Comparison of ENCODE assay signal across 8 mouse cellular contexts in genomic region chr16:38522129-38523084, GRCm38 (mm10). TPM values are rescaled to one million over a fixed set of nuclear protein-coding genes. Genes with fewer than 3 reads are reported as not detected.
DNase-seq lines count a peak whose midpoint lies in the region; ATAC-seq lines count a peak whose summit lies in the region.

TSS of gene Timmdc1 (minus strand) at chr16:38522663.

- ATAC-seq in CD4-positive, CD25-positive, alpha-beta regulatory T cell, adult 4 months = peak; percentile 97
- peak; percentile 95 for ATAC-seq in heart, embryonic 14.5 days (ENCODE audit: insufficient number of reproducible peaks, insufficient read depth, low FRiP score, low read depth)
- ATAC-seq in liver, embryonic 13.5 days (ENCODE audit: low read depth) = peak; percentile 98
- ATAC-seq in stomach, embryonic 16.5 days (ENCODE audit: insufficient read depth, low FRiP score) = peak; percentile 96

- no peaks in the 10 kb centered on the region for H3K9me3 ChIP-seq in heart, embryonic 14.5 days (ENCODE audit: control insufficient read depth, low read length)
- H3K9me3 ChIP-seq in liver, embryonic 13.5 days (replicated peaks) = no peaks in the 10 kb centered on the region
- no peaks in the 10 kb centered on the region for H3K9me3 ChIP-seq in stomach, embryonic 16.5 days (replicated peaks; ENCODE audit: control insufficient read depth, low read length)

- H3K4me2 ChIP-seq in heart, embryonic 14.5 days (ENCODE audit: low read length) = peak within 1 kb of the TSS; percentile 68
- peak within 1 kb of the TSS; percentile 88 for H3K4me2 ChIP-seq in liver, embryonic 13.5 days
- H3K4me2 ChIP-seq in stomach, embryonic 16.5 days (ENCODE audit: low read depth, low read length) = peak within 1 kb of the TSS; percentile 63

- WGBS in heart, embryonic 14.5 days = under 1% methylated on average over 63 of the region's 73 CpGs
- under 1% methylated on average over 73 of the region's 73 CpGs for WGBS in liver, embryonic 13.5 days (ENCODE audit: insufficient replicate concordance)
- WGBS in stomach, embryonic 16.5 days = under 1% methylated on average over 73 of the region's 73 CpGs

- H3K27ac ChIP-seq in heart, embryonic 14.5 days (replicated peaks in 1 of 2; ENCODE audit: control insufficient read depth in 1 of 2, insufficient read depth in 1 of 2, low read depth in 2 of 2, low read length in 2 of 2) = peak within 1 kb of the TSS; percentile 92 to 96
- H3K27ac ChIP-seq in liver, embryonic 13.5 days = peak within 1 kb of the TSS; percentile 96
- H3K27ac ChIP-seq in stomach, embryonic 16.5 days (ENCODE audit: low read length) = peak within 1 kb of the TSS; percentile 99

- H3K4me3 ChIP-seq in heart, embryonic 14.5 days (ENCODE audit: control insufficient read depth in 1 of 2, insufficient read depth in 1 of 2, low read depth in 1 of 2, low read length in 2 of 2) = peak within 1 kb of the TSS; percentile 66 to 86
- peak within 1 kb of the TSS; percentile 89 for H3K4me3 ChIP-seq in liver, embryonic 13.5 days (replicated peaks)
- H3K4me3 ChIP-seq in stomach, embryonic 16.5 days (replicated peaks; ENCODE audit: low read length) = peak within 1 kb of the TSS; percentile 100

- peak within 1 kb of the TSS; percentile 85 for H3K9ac ChIP-seq in heart, embryonic 14.5 days (ENCODE audit: low read length)
- peak within 1 kb of the TSS; percentile 93 for H3K9ac ChIP-seq in liver, embryonic 13.5 days
- peak within 1 kb of the TSS; percentile 98 for H3K9ac ChIP-seq in stomach, embryonic 16.5 days (ENCODE audit: low read length)

- DNase-seq in c-Kit-negative CD71-positive TER-119-positive erythroid progenitor cells, embryonic 14.5 days (ENCODE audit: low read depth, low spot score) = peak; percentile 94
- DNase-seq in fibroblast of lung, adult 2 months (ENCODE audit: low read depth) = peak; percentile 80
- DNase-seq in kidney, postnatal 14 days = peak; percentile 97
- DNase-seq in liver, embryonic 13.5 days = peak; percentile 78
- DNase-seq in neural tube, embryonic 10.5 days (ENCODE audit: extremely low spot score, low spot score) = peak; percentile 98

- peaks cover 46% of the 10 kb centered on the region for H3K36me3 ChIP-seq in heart, embryonic 14.5 days (ENCODE audit: control insufficient read depth, insufficient read depth, low read length)
- H3K36me3 ChIP-seq in liver, embryonic 13.5 days = peaks cover 29% of the 10 kb centered on the region
- H3K36me3 ChIP-seq in stomach, embryonic 16.5 days (ENCODE audit: control insufficient read depth, insufficient read depth, low read length) = 0 out of 2 replicates have a peak, but pooled peaks cover 7% of the 10 kb centered on the region

- H3K27me3 ChIP-seq in heart, embryonic 14.5 days (ENCODE audit: control insufficient read depth, insufficient read depth, low read length) = no peaks in the 10 kb centered on the region
- no peaks in the 10 kb centered on the region for H3K27me3 ChIP-seq in liver, embryonic 13.5 days
- H3K27me3 ChIP-seq in stomach, embryonic 16.5 days (ENCODE audit: control insufficient read depth, insufficient read depth, low read length) = no peaks in the 10 kb centered on the region

- peaks cover 4 to 9% of the 10 kb centered on the region in 2 experiments; a peak in 3 of 4 replicates for H3K4me1 ChIP-seq in heart, embryonic 14.5 days (ENCODE audit: control insufficient read depth in 2 of 2, insufficient read depth in 2 of 2, low read length in 2 of 2)
- peaks cover 24% of the 10 kb centered on the region for H3K4me1 ChIP-seq in liver, embryonic 13.5 days (replicated peaks)
- peaks cover 10% of the 10 kb centered on the region; the same call in 1 of the 2 replicates for H3K4me1 ChIP-seq in stomach, embryonic 16.5 days (ENCODE audit: control insufficient read depth, insufficient read depth, low read length)

RNA-seq across cellular contexts. Expression of gene Timmdc1, which starts in this region (rescaled TPM):
- 10 to 100 TPM; 12.0 to 18.2 TPM for polyA plus RNA-seq in CD4-positive, CD25-positive, alpha-beta regulatory T cell, adult 4 months (2017; shearing (Covaris generic))
- polyA plus RNA-seq in heart, embryonic 14.5 days (2014; fragmentation: Nextera tagmentation; extraction: Ambion mirVana) = 34.4 and 35.8 TPM in 2 replicates
- 18.1 and 18.9 TPM in 2 replicates for polyA plus RNA-seq in liver, embryonic 13.5 days (2015; fragmentation: Nextera tagmentation; extraction: Ambion mirVana)
- polyA plus RNA-seq in stomach, embryonic 16.5 days (2015; fragmentation: Nextera tagmentation; extraction: Ambion mirVana) = 23.1 and 25.8 TPM in 2 replicates

Comparison
In these comparisons a context has a peak if more than half of its experiments do, and no peak if none do; other contexts are left out.
1. Peak in every context shown above with its lines: DNase-seq, ATAC-seq, H3K4me3 ChIP-seq and H3K27ac ChIP-seq.